Mouse (Mus musculus) ES-E14 (cell line): ENCODE data around the gene Snf8. TPM values are rescaled to one million over a fixed set of nuclear protein-coding genes. Genes with fewer than 3 reads are reported as not detected.

Source experiments
- DNase-seq: peaks from one replicate; pipeline ENCODE4 v3.0.0-alpha.2; 2013; ENCODE audit warnings: low read depth, low spot score
- H3K27ac ChIP-seq: 2 replicates; pipeline ENCODE4 v1.5.1; 2012; ENCODE audit warnings: low read depth, mild to moderate bottlenecking, low read length, moderate library complexity, mixed read lengths; ENCODE audit not compliant: poor library complexity, insufficient read depth, severe bottlenecking
- H3K36me3 ChIP-seq: 2 replicates; pipeline ENCODE4 v1.6.1; 2012; ENCODE audit warnings: mild to moderate bottlenecking, low read length, moderate library complexity, mixed read lengths; ENCODE audit not compliant: control insufficient read depth, poor library complexity, insufficient read depth, severe bottlenecking
- H3K4me1 ChIP-seq, 2 experiments: fragments of 150-350 bp in 1 of 2; sonication (generic) in 1 of 2; 2 replicates each; pipeline ENCODE4 v1.6.1; 2012; ENCODE audit warnings: low read length in 2 of 2, mild to moderate bottlenecking in 1 of 2, mixed read lengths in 1 of 2; ENCODE audit not compliant: control insufficient read depth in 2 of 2, insufficient read depth in 2 of 2, poor library complexity in 1 of 2
- H3K4me3 ChIP-seq, 2 experiments: fragments of 150-350 bp in 1 of 2; sonication (generic) in 1 of 2; 2 replicates each; pipeline ENCODE4 v1.5.1; 2012; ENCODE audit warnings: low read length in 2 of 2, low read depth in 1 of 2, mild to moderate bottlenecking in 1 of 2, mixed read lengths in 1 of 2; ENCODE audit not compliant: insufficient read depth in 1 of 2, poor library complexity in 1 of 2, severe bottlenecking in 1 of 2
- H3K9ac ChIP-seq: 2 replicates; pipeline ENCODE4 v1.6.1; 2012; ENCODE audit warnings: low read depth, mild to moderate bottlenecking, low read length, mixed read lengths; ENCODE audit not compliant: poor library complexity, insufficient read depth, severe bottlenecking
- H3K9me3 ChIP-seq: fragments of 150-350 bp; sonication (generic); 2 replicates; pipeline ENCODE4 v1.6.1; 2012; ENCODE audit warnings: low read depth, mild to moderate bottlenecking, low read length; ENCODE audit not compliant: control insufficient read depth, insufficient read depth
- CHD2 ChIP-seq: IDR thresholded peaks from 2 replicates; pipeline ENCODE4 v1.6.1; 2014; ENCODE audit warnings: mild to moderate bottlenecking, low read depth, low read length, inconsistent platforms
- HCFC1 ChIP-seq: IDR thresholded peaks from 2 replicates; pipeline ENCODE4 v1.6.1; 2012; ENCODE audit warnings: low read length, inconsistent platforms, borderline replicate concordance; ENCODE audit not compliant: insufficient read depth
- MAFK ChIP-seq: IDR thresholded peaks from 2 replicates; pipeline ENCODE4 v1.6.1; 2014; ENCODE audit warnings: mild to moderate bottlenecking, low read depth, low read length, inconsistent platforms; ENCODE audit not compliant: insufficient read depth
- ZC3H11A ChIP-seq: IDR thresholded peaks from 2 replicates; pipeline ENCODE4 v1.6.1; 2012; ENCODE audit warnings: low read depth, mild to moderate bottlenecking, inconsistent platforms, low read length, borderline replicate concordance
- ZNF384 ChIP-seq: IDR thresholded peaks from 2 replicates; pipeline ENCODE4 v1.6.1; 2012; ENCODE audit warnings: low read depth, low read length, inconsistent platforms
- in situ Hi-C, 2 experiments: fragments of 600-800 bp; cut with MboI; formaldehyde crosslinking; loops; one replicate each; pipeline ENCODE4 v1.15.1; 2025; ENCODE audit warnings: low sequenced_read_pairs in 2 of 2, inconsistent platforms in 1 of 2; ENCODE audit not compliant: unreplicated experiment in 2 of 2
- total RNA-seq: library from RNA; depleted of rRNA; stranded (reverse); fragments of 300-350 nt; gene quantifications from 2 replicates; pipeline ENCODE4 v1.2.3, GENCODE M21; 2012

Gene Snf8
- total RNA-seq, 1 experiment, result 79.4 TPM

GRCm38 (mm10) chr11:96031701-96032100 is 3.0 kb upstream of the Snf8 start:
- DNase-seq, result no peak
- Histone ChIP-seq H3K27ac (no peak overlapping the region), H3K36me3 (no peaks in the 10 kb centered on the region), H3K4me3 (no peak overlapping the region), H3K9me3 (no peaks in the 10 kb centered on the region), H3K9ac (no peak overlapping the region), H3K4me1 (peaks cover 0 to 2% of the 10 kb centered on the region in 2 experiments; a peak in 1 of 4 replicates)
- TF ChIP-seq CHD2 (no peak), HCFC1 (no peak), ZC3H11A (no peak), ZNF384 (no peak), MAFK (no peak)
- in situ Hi-C loops, result no loop called here

GRCm38 (mm10) chr11:96033264-96033663 is 1.4 kb upstream of the Snf8 start:
- peaks cover 0 to 2% of the 10 kb centered on the region in 2 experiments; a peak in 1 of 4 replicates for H3K4me1 ChIP-seq
- H3K36me3 ChIP-seq, result no peaks in the 10 kb centered on the region
- no peaks in the 10 kb centered on the region for H3K9me3 ChIP-seq
- no peak overlapping the region for H3K27ac ChIP-seq
- H3K9ac ChIP-seq, result no peak overlapping the region
- in situ Hi-C loops, result no loop called here
- no peak overlapping the region; a peak in 1 of 4 replicates for H3K4me3 ChIP-seq
- no peak for DNase-seq
- TF ChIP-seq ZNF384, result peak; percentile 86
- TF ChIP-seq HCFC1, result no peak

GRCm38 (mm10) chr11:96034116-96034515 is 569 bp upstream of the Snf8 start:
- peak overlapping the region; percentile 76 for H3K9ac ChIP-seq
- H3K4me1 ChIP-seq, result peaks cover 0 to 2% of the 10 kb centered on the region in 2 experiments; a peak in 1 of 4 replicates
- no peaks in the 10 kb centered on the region; the same call in 1 of the 2 replicates for H3K36me3 ChIP-seq
- TF ChIP-seq CHD2 (no peak), ZNF384 (no peak), ZC3H11A (no peak), MAFK (no peak), HCFC1 (no peak)
- H3K9me3 ChIP-seq, result no peaks in the 10 kb centered on the region
- peak overlapping the region; percentile 87 to 93 for H3K4me3 ChIP-seq
- no peak for DNase-seq
- H3K27ac ChIP-seq, result no peak overlapping the region; the same call in 1 of the 2 replicates
- in situ Hi-C loops, result no loop called here

GRCm38 (mm10) chr11:96035133-96035532 is 448 bp downstream of the Snf8 start:
- in situ Hi-C loops, result no loop called here
- Histone ChIP-seq H3K27ac (no peak overlapping the region), H3K9me3 (no peaks in the 10 kb centered on the region), H3K9ac (peak overlapping the region; percentile 86), H3K36me3 (peaks cover 2% of the 10 kb centered on the region; the same call in 1 of the 2 replicates), H3K4me1 (peaks cover 0 to 2% of the 10 kb centered on the region in 2 experiments; a peak in 1 of 4 replicates), H3K4me3 (peak overlapping the region; percentile 87 to 93)
- DNase-seq, result no peak
- TF ChIP-seq HCFC1, result no peak

- TF ChIP-seq CHD2 (no peak), HCFC1 (no peak), ZNF384 (no peak), MAFK (no peak), ZC3H11A (no peak)
- no peak overlapping the region for H3K4me3 ChIP-seq
These were observed 2.8 kb downstream of the Snf8 start for GRCm38 (mm10) chr11:96037499-96037898.

More at GRCm38 (mm10) chr11:96037499-96037898, 2.8 kb downstream of the Snf8 start:
- Histone ChIP-seq H3K4me1 (peaks cover 0 to 2% of the 10 kb centered on the region in 2 experiments; a peak in 1 of 4 replicates), H3K27ac (no peak overlapping the region), H3K9me3 (no peaks in the 10 kb centered on the region), H3K36me3 (peaks cover 11% of the 10 kb centered on the region), H3K9ac (no peak overlapping the region)
- in situ Hi-C loops, result no loop called here
- no peak for DNase-seq
